Mouse (Mus musculus): Measurements from ENCODE around the gene Nicn1.
A peak's percentile ranks its signal among the peaks of the same experiment; 100 is the strongest.

Nicn1 gene

DNA sequence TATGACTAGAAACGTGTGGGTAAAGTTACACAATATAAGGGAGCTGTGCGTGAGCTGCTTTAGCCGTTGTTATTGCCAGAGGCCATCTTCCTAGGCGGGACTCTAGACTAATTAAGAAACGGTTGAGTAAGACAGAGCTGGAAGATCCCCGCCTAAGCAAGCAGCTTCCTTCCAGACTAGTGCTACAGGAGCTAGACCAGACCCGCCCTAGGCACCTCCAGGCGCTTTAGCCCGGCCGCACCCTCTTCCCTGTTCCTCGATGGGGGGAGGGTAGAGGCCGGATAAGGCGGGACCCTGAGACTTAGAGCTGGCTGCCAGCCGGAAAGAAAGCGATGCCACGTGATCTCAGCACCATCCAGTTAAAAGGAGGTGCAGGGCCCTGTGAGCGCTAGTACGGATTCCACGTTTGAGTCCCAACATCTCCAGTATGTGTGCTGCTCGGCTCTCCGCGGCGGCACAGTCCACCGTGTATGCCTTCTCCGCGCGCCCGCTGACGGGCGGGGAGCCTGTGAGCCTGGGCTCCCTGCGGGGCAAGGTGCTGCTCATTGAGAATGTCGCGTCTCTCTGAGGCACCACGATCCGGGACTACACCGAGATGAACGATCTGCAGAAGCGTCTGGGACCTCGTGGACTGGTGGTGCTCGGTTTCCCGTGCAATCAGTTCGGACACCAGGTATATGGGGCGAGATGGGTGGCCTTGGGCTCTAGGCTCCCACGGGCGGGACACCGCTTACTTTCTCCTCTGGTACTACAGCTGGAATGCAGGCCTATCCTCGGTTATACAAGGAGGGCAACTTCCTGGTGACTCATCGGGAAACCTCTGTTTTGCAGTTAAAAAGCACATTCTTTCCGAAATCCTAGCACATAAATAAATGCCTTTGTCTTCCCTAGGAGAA is 48.9 kb downstream of the Nicn1 start, which contains the start of gene Gpx1:
TSS of gene Gpx1 (plus strand) at position 18 of the 896 bp plus-strand sequence.
- peak; percentile 94 to 95 for DNase-seq

DNA sequence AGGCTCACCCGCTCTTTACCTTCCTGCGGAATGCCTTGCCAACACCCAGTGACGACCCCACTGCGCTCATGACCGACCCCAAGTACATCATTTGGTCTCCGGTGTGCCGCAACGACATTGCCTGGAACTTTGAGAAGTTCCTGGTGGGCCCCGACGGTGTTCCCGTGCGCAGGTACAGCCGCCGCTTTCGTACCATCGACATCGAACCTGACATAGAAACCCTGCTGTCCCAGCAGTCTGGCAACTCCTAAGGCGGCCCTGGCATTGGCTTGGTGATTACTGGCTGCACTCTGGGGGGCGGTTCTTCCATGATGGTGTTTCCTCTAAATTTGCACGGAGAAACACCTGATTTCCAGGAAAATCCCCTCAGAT is 49.6 kb downstream of the Nicn1 start:
- peak; percentile 47 to 55 for DNase-seq

DNA sequence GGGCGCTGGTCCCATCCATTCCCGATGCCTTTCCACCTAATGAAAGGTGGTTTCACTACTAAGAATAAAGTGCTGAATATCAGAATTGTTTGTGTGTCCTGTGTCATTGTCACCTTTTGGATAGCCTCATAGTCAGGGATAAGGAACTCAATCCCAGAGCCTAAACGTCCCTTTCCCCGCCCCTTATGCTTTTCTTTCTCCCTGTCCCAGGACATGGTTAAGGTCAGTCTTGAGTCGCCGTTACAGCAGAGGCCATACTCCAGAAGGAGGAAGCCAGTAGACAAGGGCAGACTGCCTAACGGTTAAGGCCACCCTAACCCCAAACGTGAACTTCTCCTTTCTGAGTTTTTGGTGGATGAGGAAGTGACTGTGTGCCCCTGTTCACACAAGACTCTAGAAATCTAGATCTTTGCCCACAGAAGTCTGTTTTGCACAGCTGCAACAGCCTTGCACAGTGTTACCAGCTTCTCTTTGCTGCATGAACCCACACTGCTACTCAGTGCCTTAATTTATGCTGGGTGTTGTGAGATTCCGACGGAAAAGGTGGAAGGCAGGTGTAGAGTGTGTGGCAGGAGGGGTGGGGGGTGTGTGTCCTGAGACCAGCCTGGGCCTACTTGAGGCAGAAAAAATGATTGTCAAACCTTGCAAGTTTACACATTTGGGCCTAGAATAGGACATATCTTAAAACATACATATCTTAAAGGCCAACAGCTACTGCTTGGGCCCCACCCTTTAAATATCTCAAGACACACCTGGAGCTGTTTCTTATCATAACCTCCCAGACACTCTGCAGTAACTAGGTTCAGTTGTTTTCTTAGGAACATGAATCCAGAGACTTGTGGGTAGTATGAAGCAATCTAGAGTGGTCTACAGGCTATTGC is 50.3 kb downstream of the Nicn1 start:
- DNase-seq: no peak

DNA sequence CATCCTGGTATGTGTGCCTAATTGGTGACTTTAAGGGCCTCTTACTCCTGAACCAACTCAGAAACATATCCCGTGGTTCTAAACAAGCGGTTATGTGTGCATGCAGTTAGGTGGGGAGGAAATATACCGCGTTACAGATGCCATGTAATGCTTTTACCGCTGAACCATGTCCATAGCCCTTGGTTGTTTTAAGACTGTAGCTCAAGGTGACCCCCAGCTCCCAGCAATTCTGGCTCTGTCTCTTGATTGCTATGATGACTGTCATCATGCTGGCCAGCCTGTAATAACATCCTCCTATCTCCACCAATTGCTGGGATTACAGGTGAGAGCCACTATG is 50.9 kb downstream of the Nicn1 start:
- no peak for DNase-seq

DNA sequence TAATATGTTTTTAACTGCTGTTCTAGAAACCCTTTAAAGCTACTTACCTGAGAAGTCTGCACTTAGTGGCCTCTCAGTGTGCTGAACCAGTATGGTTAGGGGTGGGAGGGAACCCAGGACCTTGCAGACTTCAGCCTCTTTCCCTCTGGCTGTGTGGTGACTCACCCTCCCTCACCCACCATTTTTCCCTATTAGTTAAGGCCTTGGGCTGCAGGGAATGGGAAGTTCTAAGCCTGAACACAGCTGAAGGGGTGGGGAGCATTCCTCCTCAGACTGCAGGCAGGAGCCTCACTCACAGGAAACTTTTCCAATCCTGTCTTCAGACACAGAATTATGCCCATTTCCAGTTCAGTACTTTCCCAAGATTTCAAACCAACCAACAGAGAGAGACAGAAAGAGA is 51.6 kb downstream of the Nicn1 start:
- DNase-seq: no peak

DNA sequence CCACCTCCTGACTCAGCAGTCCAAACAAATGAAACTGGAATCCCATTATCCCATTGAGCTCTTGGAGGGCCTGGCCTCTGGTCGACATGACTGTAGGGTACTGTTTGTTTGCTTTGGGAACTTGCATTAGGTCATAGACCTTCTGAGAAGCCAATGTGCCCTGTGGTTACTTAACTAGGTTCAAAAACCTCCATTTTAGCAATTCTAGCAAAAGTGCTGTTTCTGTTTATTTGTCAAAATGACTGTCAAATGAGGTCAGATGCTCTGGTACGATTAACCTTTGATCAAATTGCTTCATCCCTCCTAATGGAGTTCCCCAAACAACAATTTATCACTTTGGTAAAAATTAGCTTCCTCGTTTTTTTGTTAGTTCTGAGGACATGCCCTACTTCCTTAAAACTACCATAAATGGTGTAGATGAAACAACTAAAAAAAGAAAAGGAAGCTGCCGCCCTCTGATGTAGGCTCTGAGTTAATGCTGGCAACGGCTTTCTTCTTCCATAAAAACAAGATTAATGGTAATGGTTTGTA is 52.1 kb downstream of the Nicn1 start:
- no peak for DNase-seq

DNA sequence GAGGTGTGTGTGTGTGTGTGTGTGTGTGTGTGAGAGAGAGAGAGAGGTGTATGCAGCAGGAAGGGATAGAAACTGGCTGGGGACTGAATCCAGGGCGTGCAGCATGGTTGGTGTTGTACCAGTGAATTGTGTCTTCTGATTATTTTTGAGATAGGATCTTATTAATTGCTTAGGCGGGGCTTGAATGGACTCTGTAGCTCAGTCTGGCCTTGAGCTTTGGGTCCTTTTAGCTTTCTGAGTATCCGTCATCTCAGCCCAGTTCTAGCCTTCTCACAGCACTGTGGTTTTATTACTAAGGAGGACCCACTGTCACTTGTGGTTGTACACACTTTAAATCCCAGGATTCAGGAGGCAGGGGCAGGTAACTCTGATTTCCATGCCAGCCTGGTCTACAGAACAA is 53.1 kb downstream of the Nicn1 start:
- DNase-seq: no peak

DNA sequence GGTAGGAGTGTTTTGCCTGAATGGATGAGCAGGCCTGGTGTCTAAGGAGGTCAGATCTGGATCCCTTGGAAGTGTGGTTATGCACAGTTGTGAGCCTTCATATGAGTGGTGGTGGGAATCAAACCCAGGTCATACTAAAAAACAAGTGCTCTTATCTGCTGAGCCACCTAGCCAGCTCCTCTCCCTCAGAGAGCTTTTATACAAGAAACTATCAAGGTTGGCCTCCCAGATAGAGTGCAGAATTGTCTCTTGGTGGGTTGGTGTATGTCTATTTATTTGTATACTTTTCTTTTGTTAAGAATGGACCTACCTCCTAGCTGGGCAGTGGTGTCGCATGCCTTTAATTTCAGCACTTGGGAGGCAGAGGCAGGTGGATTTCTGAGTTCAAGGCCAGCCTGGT is 53.6 kb downstream of the Nicn1 start:
- no peak for DNase-seq

DNA sequence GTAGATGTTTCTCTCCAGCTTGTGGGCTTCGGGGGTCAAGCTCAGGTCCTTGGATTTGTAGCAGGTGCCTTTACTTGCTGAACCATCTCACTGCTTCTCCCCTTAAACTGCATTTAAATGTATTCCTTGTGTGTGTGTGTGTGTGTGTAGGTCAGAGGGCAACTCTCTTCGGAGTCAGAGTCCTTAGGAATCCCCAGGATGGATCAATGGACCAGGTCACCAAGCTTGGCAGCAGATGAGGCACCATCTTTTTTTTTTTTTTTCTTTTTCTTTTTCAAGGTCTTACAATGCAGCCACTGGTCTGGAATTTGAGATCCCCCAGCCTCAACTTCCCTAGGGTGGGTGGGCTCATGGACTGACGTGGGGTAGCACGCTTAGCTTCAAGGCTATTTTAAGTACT is 54.2 kb downstream of the Nicn1 start:
- DNase-seq: no peak

Measured in cerebellum, postnatal 10 days (tissue).